Mouse (Mus musculus): ENCODE measurements around the gene Cenpb. TPM values are rescaled to one million over a fixed set of nuclear protein-coding genes. Genes with fewer than 3 reads are reported as not detected.

Gene Cenpb
- polyA plus RNA-seq, 1 experiment: 95.3 TPM

- no peaks in the 10 kb centered on the region for H3K27me3 ChIP-seq (replicated peaks; ENCODE audit: control insufficient read depth, insufficient read depth, low read length)
- H3K36me3 ChIP-seq (ENCODE audit: control insufficient read depth, insufficient read depth, low read length): no peaks in the 10 kb centered on the region
- no peak for TF ChIP-seq CTCF (conservative IDR thresholded peaks at IDR 0.05; ENCODE audit: insufficient read depth, insufficient read length, low read depth, low read length)
- TF ChIP-seq POLR2A (IDR thresholded peaks at IDR 0.05; ENCODE audit: low read depth, low read length): no peak
- DNase-seq: no peak
- H3K4me1 ChIP-seq (ENCODE audit: control insufficient read depth, insufficient read depth, low read length): 0 out of 2 replicates have a peak, but pooled peaks cover 2% of the 10 kb centered on the region
- no peak overlapping the region for H3K27ac ChIP-seq (ENCODE audit: insufficient read depth, low read depth, low read length)
- WGBS: 90% methylated on average over 7 of the region's 7 CpGs
- H3K4me3 ChIP-seq (ENCODE audit: insufficient read depth, low read depth, low read length): no peak overlapping the region
Observed at GRCm38 (mm10) chr2:131138760-131139159, 41.1 kb downstream of the Cenpb start.

- DNase-seq: no peak
- TF ChIP-seq POLR2A (IDR thresholded peaks at IDR 0.05; ENCODE audit: low read depth, low read length) (no peak), CTCF (conservative IDR thresholded peaks at IDR 0.05; ENCODE audit: insufficient read depth, insufficient read length, low read depth, low read length) (no peak)
- Histone ChIP-seq H3K27ac (ENCODE audit: insufficient read depth, low read depth, low read length) (no peak overlapping the region), H3K4me1 (ENCODE audit: control insufficient read depth, insufficient read depth, low read length) (0 out of 2 replicates have a peak, but pooled peaks cover 2% of the 10 kb centered on the region), H3K36me3 (ENCODE audit: control insufficient read depth, insufficient read depth, low read length) (no peaks in the 10 kb centered on the region), H3K4me3 (ENCODE audit: insufficient read depth, low read depth, low read length) (no peak overlapping the region), H3K27me3 (replicated peaks; ENCODE audit: control insufficient read depth, insufficient read depth, low read length) (no peaks in the 10 kb centered on the region)
- WGBS: 85% methylated on average over 4 of the region's 4 CpGs
Observed at GRCm38 (mm10) chr2:131138296-131138695, 41.6 kb downstream of the Cenpb start.

GRCm38 (mm10) chr2:131135521-131136139 is 44.2 kb downstream of the Cenpb start:
- peak overlapping the region; percentile 80 for H3K27ac ChIP-seq (ENCODE audit: insufficient read depth, low read depth, low read length)
- WGBS: 82% methylated on average over 11 of the region's 11 CpGs
- DNase-seq: no peak

GRCm38 (mm10) chr2:131134826-131135400 is 45.0 kb downstream of the Cenpb start:
- H3K4me1 ChIP-seq (ENCODE audit: control insufficient read depth, insufficient read depth, low read length): 0 out of 2 replicates have a peak, but pooled peaks cover 2% of the 10 kb centered on the region
- no peaks in the 10 kb centered on the region for H3K36me3 ChIP-seq (ENCODE audit: control insufficient read depth, insufficient read depth, low read length)
- no peak for DNase-seq
- 70% methylated on average over 8 of the region's 8 CpGs for WGBS
- no peak overlapping the region for H3K4me3 ChIP-seq (ENCODE audit: insufficient read depth, low read depth, low read length)
- H3K27ac ChIP-seq (ENCODE audit: insufficient read depth, low read depth, low read length): peak overlapping the region; percentile 80
- no peak for TF ChIP-seq POLR2A (IDR thresholded peaks at IDR 0.05; ENCODE audit: low read depth, low read length)
- TF ChIP-seq CTCF (conservative IDR thresholded peaks at IDR 0.05; ENCODE audit: insufficient read depth, insufficient read length, low read depth, low read length): no peak
- H3K27me3 ChIP-seq (replicated peaks; ENCODE audit: control insufficient read depth, insufficient read depth, low read length): no peaks in the 10 kb centered on the region

More at GRCm38 (mm10) chr2:131135521-131136139, 44.2 kb downstream of the Cenpb start:
- Histone ChIP-seq H3K4me1 (ENCODE audit: control insufficient read depth, insufficient read depth, low read length) (0 out of 2 replicates have a peak, but pooled peaks cover 2% of the 10 kb centered on the region), H3K27me3 (replicated peaks; ENCODE audit: control insufficient read depth, insufficient read depth, low read length) (no peaks in the 10 kb centered on the region), H3K4me3 (ENCODE audit: insufficient read depth, low read depth, low read length) (no peak overlapping the region), H3K36me3 (ENCODE audit: control insufficient read depth, insufficient read depth, low read length) (no peaks in the 10 kb centered on the region)
- TF ChIP-seq CTCF (conservative IDR thresholded peaks at IDR 0.05; ENCODE audit: insufficient read depth, insufficient read length, low read depth, low read length) (no peak), POLR2A (IDR thresholded peaks at IDR 0.05; ENCODE audit: low read depth, low read length) (no peak)

GRCm38 (mm10) chr2:131134381-131134780 is 45.5 kb downstream of the Cenpb start:
- H3K4me1 ChIP-seq (ENCODE audit: control insufficient read depth, insufficient read depth, low read length): no peaks in the 10 kb centered on the region
- H3K27ac ChIP-seq (ENCODE audit: insufficient read depth, low read depth, low read length): peak overlapping the region; percentile 80
- H3K4me3 ChIP-seq (ENCODE audit: insufficient read depth, low read depth, low read length): no peak overlapping the region
- WGBS: 65% methylated on average over 1 of the region's 1 CpGs
- H3K36me3 ChIP-seq (ENCODE audit: control insufficient read depth, insufficient read depth, low read length): no peaks in the 10 kb centered on the region
- no peak for TF ChIP-seq CTCF (conservative IDR thresholded peaks at IDR 0.05; ENCODE audit: insufficient read depth, insufficient read length, low read depth, low read length)
- peak; percentile 5 for TF ChIP-seq POLR2A (IDR thresholded peaks at IDR 0.05; ENCODE audit: low read depth, low read length)
- peak; percentile 84 for DNase-seq
- H3K27me3 ChIP-seq (replicated peaks; ENCODE audit: control insufficient read depth, insufficient read depth, low read length): no peaks in the 10 kb centered on the region

- no peaks in the 10 kb centered on the region for H3K4me1 ChIP-seq (ENCODE audit: control insufficient read depth, insufficient read depth, low read length)
- 68% methylated on average over 9 of the region's 9 CpGs for WGBS
- TF ChIP-seq CTCF (conservative IDR thresholded peaks at IDR 0.05; ENCODE audit: insufficient read depth, insufficient read length, low read depth, low read length) (no peak), POLR2A (IDR thresholded peaks at IDR 0.05; ENCODE audit: low read depth, low read length) (no peak)
- no peaks in the 10 kb centered on the region for H3K36me3 ChIP-seq (ENCODE audit: control insufficient read depth, insufficient read depth, low read length)
- H3K27me3 ChIP-seq (replicated peaks; ENCODE audit: control insufficient read depth, insufficient read depth, low read length): no peaks in the 10 kb centered on the region
- H3K4me3 ChIP-seq (ENCODE audit: insufficient read depth, low read depth, low read length): no peak within 1 kb of the TSS
- H3K27ac ChIP-seq (ENCODE audit: insufficient read depth, low read depth, low read length): peak within 1 kb of the TSS; percentile 7; the same call in 1 of the 2 replicates
- DNase-seq: no peak
Observed at GRCm38 (mm10) chr2:131132930-131133547, 46.8 kb downstream of the Cenpb start, which contains the start of gene Gm11037. Gene Gm11037, plus strand, starts transcription at chr2:131133497.
